Mouse (Mus musculus) cerebellum, adult 2 months (tissue): Measurements from ENCODE around the gene Slc39a12. TPM values are rescaled to one million over a fixed set of nuclear protein-coding genes. Genes with fewer than 3 reads are reported as not detected.

Source experiments
- DNase-seq, 2 experiments: peaks; one replicate each; pipeline ENCODE4 v3.0.0; 2021
- H3K27ac ChIP-seq: fragments of 200-500 bp; 2 replicates; pipeline ENCODE4 v1.5.1; 2012; ENCODE audit warnings: low read length, control low read depth, inconsistent platforms; ENCODE audit not compliant: insufficient read depth
- H3K27me3 ChIP-seq: fragments of 200-500 bp; 2 replicates; pipeline ENCODE4 v1.6.1; 2012; ENCODE audit warnings: inconsistent platforms, mild to moderate bottlenecking, low read length, moderate library complexity; ENCODE audit not compliant: control insufficient read depth, insufficient read depth
- H3K4me1 ChIP-seq: fragments of 200-500 bp; 2 replicates; pipeline ENCODE4 v1.6.1; 2011; ENCODE audit warnings: low read length; ENCODE audit not compliant: control insufficient read depth, insufficient read depth
- H3K4me3 ChIP-seq: fragments of 200-500 bp; replicated peaks from 2 replicates; pipeline ENCODE3; 2011; ENCODE audit warnings: mild to moderate bottlenecking, low read depth, low read length, control low read depth; ENCODE audit not compliant: insufficient read depth
- CTCF ChIP-seq: fragments of 200-500 bp; IDR thresholded peaks from 2 replicates; pipeline ENCODE4 v1.5.1; 2011; ENCODE audit warnings: low read depth, mild to moderate bottlenecking, control low read depth, low read length, moderate library complexity, borderline replicate concordance; ENCODE audit not compliant: insufficient read depth
- POLR2A ChIP-seq: fragments of 200-500 bp; IDR thresholded peaks from 2 replicates; pipeline ENCODE4 v1.6.1; 2011; ENCODE audit warnings: low read length, control low read depth, borderline replicate concordance; ENCODE audit not compliant: insufficient read depth
- WGBS: fragments of 180-500 bp; shearing (Covaris S2); methylation state at CpG from one replicate; pipeline ENCODE4 v1.1.7; 2018; 5-methylcytosine and 5-hydroxymethylcytosine counted together
- polyA plus RNA-seq: library from polyadenylated mRNA; depleted of rRNA; stranded (reverse); fragments of >200 nt; gene quantifications from 2 replicates; pipeline ENCODE4 v1.2.3, GENCODE M21; 2012; rRNA removed

Slc39a12 gene
- polyA plus RNA-seq: 55.3 and 56.1 TPM in 2 replicates

DNA sequence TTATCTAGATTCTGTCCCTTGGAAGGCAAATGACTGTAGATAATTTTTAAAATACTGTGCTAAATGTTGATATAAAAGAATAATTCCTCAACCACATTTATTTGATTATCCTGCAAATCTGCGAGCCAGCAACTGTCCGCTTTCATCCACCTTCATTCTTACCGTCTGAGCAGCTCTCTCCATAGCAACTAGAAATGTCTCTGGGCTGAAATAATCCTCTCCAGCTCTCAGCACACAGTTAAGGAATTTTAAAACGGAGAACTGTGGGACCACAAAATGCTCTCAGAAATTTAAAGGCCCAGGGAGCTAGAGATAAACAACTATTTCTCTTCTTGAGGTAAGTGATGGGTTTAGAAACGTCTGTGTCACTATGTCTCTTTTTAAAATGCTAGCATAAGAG is at the start of gene Slc39a12:
Gene Slc39a12, plus strand, starts transcription at position 155 of the 400 bp plus-strand sequence.
- peak within 1 kb of the TSS; percentile 15 for H3K4me3 ChIP-seq
- no peaks in the 10 kb centered on the region for H3K4me1 ChIP-seq
- TF ChIP-seq POLR2A (no peak), CTCF (no peak)
- H3K27me3 ChIP-seq: no peaks in the 10 kb centered on the region
- WGBS: 27% methylated on average over 5 of the region's 5 CpGs
- DNase-seq: no peak
- H3K27ac ChIP-seq: no peak within 1 kb of the TSS

DNA sequence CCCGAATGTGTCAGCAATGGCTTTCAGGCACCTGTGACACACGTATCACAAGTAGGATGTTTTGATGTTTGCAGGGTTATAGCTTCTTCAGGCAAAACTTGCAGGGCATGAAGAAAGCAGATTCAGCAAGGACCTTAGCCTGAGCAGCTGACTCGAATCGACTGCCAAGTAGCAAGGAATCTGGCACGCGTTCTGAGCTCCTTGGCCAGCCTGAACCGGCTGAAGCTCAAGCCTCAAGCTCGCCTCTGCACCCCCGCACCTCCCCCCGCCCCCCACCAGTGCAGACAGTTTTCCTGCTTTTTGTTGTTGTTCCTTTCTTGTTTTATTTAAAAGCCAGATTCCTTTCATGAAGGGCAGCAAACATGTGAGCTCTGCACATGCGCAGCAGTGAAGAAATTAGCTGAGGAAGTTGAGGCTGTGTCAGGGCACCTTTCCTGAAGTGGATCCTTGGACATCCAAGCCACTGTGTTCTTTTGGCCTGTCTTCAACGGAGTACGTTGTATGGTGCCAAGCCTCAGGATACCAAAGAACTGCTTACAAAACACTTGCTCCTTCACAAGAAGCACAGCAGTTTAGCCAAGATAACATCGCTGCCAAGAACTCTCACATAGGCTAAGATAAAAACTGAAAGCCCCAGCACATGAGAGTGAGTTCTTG is 46.3 kb upstream of the Slc39a12 start:
- no peaks in the 10 kb centered on the region; the same call in 1 of the 2 replicates for H3K4me1 ChIP-seq
- TF ChIP-seq CTCF (no peak), POLR2A (no peak)
- no peaks in the 10 kb centered on the region for H3K27me3 ChIP-seq
- 3% methylated on average over 14 of the region's 14 CpGs for WGBS
- no peak overlapping the region for H3K27ac ChIP-seq
- peak overlapping the region; percentile 38 for H3K4me3 ChIP-seq
- DNase-seq: peak; percentile 72 to 74

DNA sequence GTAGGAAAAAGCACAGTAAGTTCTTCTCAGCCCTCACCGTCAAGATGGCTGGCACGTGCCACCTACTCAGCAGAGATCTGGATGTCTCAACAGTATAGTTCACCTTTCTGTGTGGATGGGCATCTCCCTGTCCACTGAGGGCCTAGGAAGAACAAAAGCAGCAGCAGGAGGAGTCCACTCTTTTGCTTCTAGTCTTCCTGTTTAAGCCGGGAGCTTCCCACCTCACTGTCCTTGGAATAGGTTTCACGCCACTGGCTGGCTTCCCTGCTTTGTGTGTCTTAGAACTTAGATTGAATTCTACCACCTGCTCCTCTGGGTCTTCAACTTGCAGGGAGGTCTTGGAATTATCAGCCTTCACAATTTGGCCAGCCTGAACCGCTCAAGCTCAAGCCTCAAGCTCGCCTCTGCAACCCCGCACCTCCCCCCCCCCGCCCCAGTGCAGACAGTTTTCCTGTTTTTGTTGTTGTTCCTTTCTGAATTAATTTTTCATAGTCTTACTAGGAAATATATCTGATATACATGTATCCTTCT is 45.7 kb upstream of the Slc39a12 start:
- DNase-seq: peak in 1 of 2 experiments; percentile 16
- TF ChIP-seq CTCF: no peak
- TF ChIP-seq POLR2A: no peak
- H3K27me3 ChIP-seq: no peaks in the 10 kb centered on the region
- H3K4me3 ChIP-seq: no peak overlapping the region
- H3K4me1 ChIP-seq: no peaks in the 10 kb centered on the region; the same call in 1 of the 2 replicates
- 48% methylated on average over 8 of the region's 8 CpGs for WGBS
- H3K27ac ChIP-seq: no peak overlapping the region

DNA sequence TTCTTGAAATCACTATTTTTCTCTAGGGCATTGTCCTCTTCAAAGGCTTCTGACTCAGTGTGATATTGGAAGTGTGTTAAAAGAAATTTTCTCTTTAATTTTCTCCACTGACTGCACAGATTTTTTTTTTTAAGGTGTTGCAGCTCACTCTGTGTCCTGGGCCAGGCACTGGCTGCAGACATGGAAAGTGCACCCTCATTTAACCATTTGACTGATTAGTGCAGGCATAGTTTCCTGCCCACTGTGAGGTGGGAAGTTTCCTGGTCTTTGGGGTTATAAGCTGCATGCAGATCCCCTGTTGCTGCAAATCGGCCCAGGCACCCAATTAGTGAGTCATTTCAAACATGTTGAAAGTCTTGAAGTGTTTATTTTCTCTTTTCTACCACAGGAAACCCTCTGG is 740 bp downstream of the Slc39a12 start:
- H3K27me3 ChIP-seq: no peaks in the 10 kb centered on the region
- no peaks in the 10 kb centered on the region for H3K4me1 ChIP-seq
- DNase-seq: no peak
- TF ChIP-seq POLR2A: no peak
- TF ChIP-seq CTCF: no peak
- peak overlapping the region; percentile 15 for H3K4me3 ChIP-seq
- no peak overlapping the region for H3K27ac ChIP-seq
- WGBS: 40% methylated on average over 1 of the region's 1 CpGs

DNA sequence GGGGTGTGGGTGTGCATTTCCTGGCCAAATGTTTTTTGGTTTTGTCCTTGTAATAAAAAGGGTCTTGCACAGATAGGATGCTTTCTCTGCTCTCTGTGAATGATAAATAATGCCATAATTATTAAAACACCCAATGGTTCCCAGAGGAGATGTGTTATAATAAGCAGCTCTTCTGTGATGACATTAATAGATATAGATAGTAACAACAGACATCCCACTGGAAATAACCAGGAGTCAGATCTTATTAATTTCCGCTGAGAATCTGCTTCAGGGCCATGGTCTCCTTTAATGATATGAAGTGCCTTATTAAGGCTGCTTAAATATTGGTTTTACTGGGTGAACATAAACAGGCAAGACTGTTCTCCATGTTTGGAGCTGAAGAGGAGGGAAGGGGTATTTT is 2.8 kb downstream of the Slc39a12 start:
- Histone ChIP-seq H3K27me3 (no peaks in the 10 kb centered on the region), H3K27ac (no peak overlapping the region), H3K4me3 (no peak overlapping the region), H3K4me1 (no peaks in the 10 kb centered on the region)
- 94% methylated on average over 1 of the region's 1 CpGs for WGBS
- TF ChIP-seq CTCF: no peak
- TF ChIP-seq POLR2A: no peak
- no peak for DNase-seq

DNA sequence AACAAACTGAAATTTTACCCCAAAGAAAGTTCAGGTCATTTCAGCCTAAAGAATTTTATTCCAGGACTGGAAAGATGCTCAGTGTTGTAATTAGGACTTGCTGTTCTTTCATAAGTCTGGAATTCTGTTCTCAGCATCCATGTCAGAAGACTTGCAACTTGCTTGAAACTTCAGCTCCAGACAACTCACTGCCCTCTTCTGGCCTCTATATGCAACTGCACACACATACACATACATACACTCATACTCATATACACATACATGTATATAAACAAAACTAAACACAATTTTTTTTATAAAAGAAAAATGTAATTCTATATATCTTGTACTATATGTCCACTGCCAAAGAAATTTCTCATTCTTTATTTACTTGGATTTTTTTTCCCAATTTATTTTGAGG is 14.9 kb downstream of the Slc39a12 start:
- TF ChIP-seq CTCF: no peak
- no peak for TF ChIP-seq POLR2A
- no peak overlapping the region for H3K4me3 ChIP-seq
- no peaks in the 10 kb centered on the region for H3K4me1 ChIP-seq
- DNase-seq: no peak
- no peaks in the 10 kb centered on the region for H3K27me3 ChIP-seq
- no peak overlapping the region for H3K27ac ChIP-seq

DNA sequence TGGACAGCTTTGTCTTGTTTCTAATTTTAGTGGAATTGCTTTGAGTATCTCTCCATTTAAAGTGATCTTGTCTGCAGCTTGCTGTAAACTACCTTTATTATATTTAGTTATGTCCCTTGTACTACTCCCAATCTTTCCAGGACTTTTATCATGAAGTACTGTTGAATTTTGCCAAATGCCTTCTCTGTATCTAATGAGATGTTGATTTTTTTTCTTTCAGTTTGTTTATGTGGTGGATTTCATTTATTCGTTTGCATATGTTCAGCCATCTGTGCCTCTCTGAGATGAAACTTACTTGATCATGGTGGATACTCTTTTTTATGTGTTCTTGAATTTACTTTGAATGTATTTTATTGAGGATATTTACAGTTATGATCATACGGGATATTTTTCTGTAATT is 40.9 kb downstream of the Slc39a12 start:
- TF ChIP-seq POLR2A: no peak
- TF ChIP-seq CTCF: no peak
- Histone ChIP-seq H3K27ac (no peak overlapping the region), H3K4me1 (no peaks in the 10 kb centered on the region), H3K27me3 (no peaks in the 10 kb centered on the region), H3K4me3 (no peak overlapping the region)
- no peak for DNase-seq
- WGBS: 86% methylated on average over 2 of the region's 2 CpGs

DNA sequence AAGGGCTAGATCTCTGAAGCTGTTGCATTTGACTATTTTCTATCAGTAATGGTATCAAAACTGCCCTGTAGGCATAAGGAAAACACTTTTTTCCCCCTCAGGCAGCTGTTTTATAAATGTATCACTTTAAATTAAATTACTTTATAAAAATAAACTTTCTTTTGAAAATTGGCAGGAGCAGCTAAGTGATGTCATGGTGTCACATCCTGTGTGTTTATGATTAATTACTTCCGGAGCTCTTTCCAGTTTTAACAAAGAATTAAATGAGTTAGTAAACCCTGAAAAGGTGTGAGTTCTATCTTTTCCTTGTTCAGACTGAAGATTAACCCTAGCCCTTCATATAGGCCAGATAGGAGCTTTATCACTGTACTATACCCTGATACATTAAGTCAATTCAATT is 59.2 kb downstream of the Slc39a12 start:
- TF ChIP-seq CTCF (no peak), POLR2A (no peak)
- WGBS: 73% methylated on average over 1 of the region's 1 CpGs

More for the DNA sequence above, 59.2 kb downstream of the Slc39a12 start:
- no peak overlapping the region for H3K4me3 ChIP-seq
- no peaks in the 10 kb centered on the region for H3K27me3 ChIP-seq
- H3K27ac ChIP-seq: no peak overlapping the region
- no peaks in the 10 kb centered on the region for H3K4me1 ChIP-seq
- DNase-seq: no peak
